Mouse (Mus musculus) lung, embryonic 15.5 days (tissue): ENCODE measurements at regions not wholly inside any gene's neighbourhood (a gene's known extent, or its start where the extent isn't known, plus 50 kb on each side); places are given as distances from the start of the nearest gene placed in this dataset.
A peak's percentile ranks its signal among the peaks of the same experiment; 100 is the strongest.

Source experiments
- ATAC-seq: fragments of 200-750 bp; cut with Nextera tagmentation; 2 replicates; pipeline ENCODE4 v1.8.0; 2017; ENCODE audit warnings: moderate number of reproducible peaks, borderline replicate concordance; ENCODE audit not compliant: low FRiP score, low TSS enrichment; ENCODE audit errors: extremely low read depth
- H3K27ac ChIP-seq: fragments of 300-500 bp; sonication (generic); 2 replicates; pipeline ENCODE4 v1.5.1; 2015; ENCODE audit warnings: moderate library complexity, mild to moderate bottlenecking, inconsistent platforms
- H3K27me3 ChIP-seq: fragments of 300-500 bp; sonication (generic); 2 replicates; pipeline ENCODE4 v1.6.1; 2015; ENCODE audit warnings: inconsistent platforms
- H3K36me3 ChIP-seq: fragments of 300-500 bp; sonication (generic); 2 replicates; pipeline ENCODE4 v1.6.1; 2015; ENCODE audit warnings: inconsistent platforms
- H3K4me1 ChIP-seq: fragments of 300-500 bp; sonication (generic); 2 replicates; pipeline ENCODE4 v1.6.1; 2015; ENCODE audit warnings: inconsistent platforms
- H3K4me2 ChIP-seq: fragments of 300-500 bp; sonication (generic); 2 replicates; pipeline ENCODE4 v1.6.1; 2015; ENCODE audit warnings: inconsistent platforms, mild to moderate bottlenecking, moderate library complexity
- H3K4me3 ChIP-seq: fragments of 300-500 bp; sonication (generic); 2 replicates; pipeline ENCODE4 v1.5.1; 2015; ENCODE audit warnings: mild to moderate bottlenecking, inconsistent platforms
- H3K9ac ChIP-seq: fragments of 300-500 bp; sonication (generic); 2 replicates; pipeline ENCODE4 v1.6.1; 2015; ENCODE audit warnings: inconsistent platforms
- H3K9me3 ChIP-seq: fragments of 300-500 bp; sonication (generic); 2 replicates; pipeline ENCODE4 v1.6.1; 2016; ENCODE audit warnings: inconsistent platforms
- WGBS: fragments of 180-500 bp; shearing (Covaris S2); methylation state at CpG from one replicate; pipeline ENCODE4 v1.1.7; 2015; 5-methylcytosine and 5-hydroxymethylcytosine counted together

GRCm38 (mm10) chr5:39935564-39935963 lies 180.3 kb upstream of the Hs3st1 start:
- no peak overlapping the region for H3K9ac ChIP-seq
- no peak overlapping the region for H3K27ac ChIP-seq
- no peaks in the 10 kb centered on the region for H3K36me3 ChIP-seq
- no peaks in the 10 kb centered on the region for H3K9me3 ChIP-seq
- H3K27me3 ChIP-seq = no peaks in the 10 kb centered on the region
- 71% methylated on average over 2 of the region's 2 CpGs for WGBS
- no peak overlapping the region for H3K4me3 ChIP-seq
- H3K4me2 ChIP-seq = no peak overlapping the region
- ATAC-seq = no peak
- no peaks in the 10 kb centered on the region for H3K4me1 ChIP-seq

- Histone ChIP-seq H3K4me1 (no peaks in the 10 kb centered on the region), H3K27me3 (no peaks in the 10 kb centered on the region), H3K9ac (no peak overlapping the region), H3K4me3 (no peak overlapping the region), H3K27ac (no peak overlapping the region), H3K4me2 (no peak overlapping the region), H3K36me3 (no peaks in the 10 kb centered on the region), H3K9me3 (no peaks in the 10 kb centered on the region)
- ATAC-seq = no peak
- WGBS = 78% methylated on average over 2 of the region's 2 CpGs
Measured at GRCm38 (mm10) chr5:39931890-39932289, 176.6 kb upstream of the Hs3st1 start.

- H3K9ac ChIP-seq = no peak overlapping the region
Measured at GRCm38 (mm10) chr5:39909369-39909768, 154.1 kb upstream of the Hs3st1 start.

GRCm38 (mm10) chr5:39871723-39872085 lies 116.4 kb upstream of the Hs3st1 start:
- no peak overlapping the region for H3K4me3 ChIP-seq
- WGBS = 71% methylated on average over 2 of the region's 2 CpGs
- H3K4me1 ChIP-seq = no peaks in the 10 kb centered on the region
- no peak for ATAC-seq
- no peak overlapping the region for H3K4me2 ChIP-seq
- H3K9ac ChIP-seq = no peak overlapping the region
- no peaks in the 10 kb centered on the region for H3K9me3 ChIP-seq
- no peaks in the 10 kb centered on the region for H3K36me3 ChIP-seq
- H3K27ac ChIP-seq = no peak overlapping the region
- H3K27me3 ChIP-seq = no peaks in the 10 kb centered on the region

More at GRCm38 (mm10) chr5:39909369-39909768, 154.1 kb upstream of the Hs3st1 start:
- Histone ChIP-seq H3K36me3 (no peaks in the 10 kb centered on the region), H3K4me1 (no peaks in the 10 kb centered on the region), H3K27ac (no peak overlapping the region), H3K4me2 (no peak overlapping the region), H3K9me3 (no peaks in the 10 kb centered on the region), H3K4me3 (no peak overlapping the region), H3K27me3 (no peaks in the 10 kb centered on the region)
- WGBS = 79% methylated on average over 1 of the region's 1 CpGs
- no peak for ATAC-seq

- no peaks in the 10 kb centered on the region for H3K27me3 ChIP-seq
- ATAC-seq = no peak
- WGBS = 57% methylated on average over 10 of the region's 10 CpGs
Measured at GRCm38 (mm10) chr5:39870835-39871722, 115.8 kb upstream of the Hs3st1 start.

GRCm38 (mm10) chr5:39857192-39857591 lies 101.9 kb upstream of the Hs3st1 start:
- no peak overlapping the region for H3K4me3 ChIP-seq
- H3K9ac ChIP-seq = no peak overlapping the region
- H3K36me3 ChIP-seq = no peaks in the 10 kb centered on the region
- no peaks in the 10 kb centered on the region for H3K27me3 ChIP-seq
- no peaks in the 10 kb centered on the region for H3K4me1 ChIP-seq
- no peak overlapping the region for H3K4me2 ChIP-seq
- no peak overlapping the region for H3K27ac ChIP-seq
- ATAC-seq = no peak
- WGBS = 60% methylated on average over 2 of the region's 2 CpGs
- H3K9me3 ChIP-seq = no peaks in the 10 kb centered on the region

More at GRCm38 (mm10) chr5:39870835-39871722, 115.8 kb upstream of the Hs3st1 start:
- H3K4me1 ChIP-seq = no peaks in the 10 kb centered on the region
- no peak overlapping the region for H3K9ac ChIP-seq
- H3K9me3 ChIP-seq = no peaks in the 10 kb centered on the region
- H3K36me3 ChIP-seq = no peaks in the 10 kb centered on the region
- H3K4me3 ChIP-seq = no peak overlapping the region
- no peak overlapping the region for H3K27ac ChIP-seq
- H3K4me2 ChIP-seq = no peak overlapping the region

- H3K4me1 ChIP-seq = no peaks in the 10 kb centered on the region
- H3K4me2 ChIP-seq = no peak overlapping the region
- ATAC-seq = no peak
- no peak overlapping the region for H3K9ac ChIP-seq
- no peak overlapping the region for H3K4me3 ChIP-seq
- H3K27ac ChIP-seq = no peak overlapping the region
- no peaks in the 10 kb centered on the region for H3K27me3 ChIP-seq
- H3K36me3 ChIP-seq = no peaks in the 10 kb centered on the region
- 38% methylated on average over 3 of the region's 3 CpGs for WGBS
- no peaks in the 10 kb centered on the region for H3K9me3 ChIP-seq
Measured at GRCm38 (mm10) chr5:39856616-39857156, 101.4 kb upstream of the Hs3st1 start.

- Histone ChIP-seq H3K4me3 (no peak overlapping the region), H3K9me3 (no peaks in the 10 kb centered on the region), H3K9ac (no peak overlapping the region), H3K36me3 (no peaks in the 10 kb centered on the region), H3K27me3 (no peaks in the 10 kb centered on the region), H3K4me1 (no peaks in the 10 kb centered on the region), H3K27ac (peak overlapping the region; percentile 18; the same call in 1 of the 2 replicates), H3K4me2 (no peak overlapping the region)
- ATAC-seq = no peak
- 59% methylated on average over 7 of the region's 7 CpGs for WGBS
Measured at GRCm38 (mm10) chr5:39855685-39856615, 100.7 kb upstream of the Hs3st1 start.

- H3K9me3 ChIP-seq = no peaks in the 10 kb centered on the region
- H3K4me1 ChIP-seq = no peaks in the 10 kb centered on the region
- H3K9ac ChIP-seq = no peak overlapping the region
- H3K36me3 ChIP-seq = no peaks in the 10 kb centered on the region
- WGBS = 48% methylated on average over 1 of the region's 1 CpGs
- no peak overlapping the region for H3K27ac ChIP-seq
- no peak for ATAC-seq
- H3K4me3 ChIP-seq = no peak overlapping the region
- H3K4me2 ChIP-seq = no peak overlapping the region
- no peaks in the 10 kb centered on the region for H3K27me3 ChIP-seq
Measured at GRCm38 (mm10) chr5:39847187-39847586, 91.9 kb upstream of the Hs3st1 start.

GRCm38 (mm10) chr5:39841186-39841585 lies 85.9 kb upstream of the Hs3st1 start:
- WGBS = 54% methylated on average over 3 of the region's 3 CpGs
- H3K27me3 ChIP-seq = no peaks in the 10 kb centered on the region
- H3K4me2 ChIP-seq = no peak overlapping the region
- H3K27ac ChIP-seq = no peak overlapping the region
- H3K9ac ChIP-seq = no peak overlapping the region
- no peak overlapping the region for H3K4me3 ChIP-seq
- H3K9me3 ChIP-seq = no peaks in the 10 kb centered on the region
- no peak for ATAC-seq
- H3K36me3 ChIP-seq = no peaks in the 10 kb centered on the region
- H3K4me1 ChIP-seq = no peaks in the 10 kb centered on the region

GRCm38 (mm10) chr5:39840576-39840975 lies 85.3 kb upstream of the Hs3st1 start:
- no peaks in the 10 kb centered on the region for H3K9me3 ChIP-seq
- H3K27ac ChIP-seq = no peak overlapping the region
- 83% methylated on average over 4 of the region's 4 CpGs for WGBS
- H3K4me1 ChIP-seq = no peaks in the 10 kb centered on the region
- H3K27me3 ChIP-seq = no peaks in the 10 kb centered on the region
- H3K9ac ChIP-seq = no peak overlapping the region
- no peaks in the 10 kb centered on the region for H3K36me3 ChIP-seq
- ATAC-seq = no peak
- H3K4me3 ChIP-seq = no peak overlapping the region
- H3K4me2 ChIP-seq = no peak overlapping the region

- 74% methylated on average over 4 of the region's 4 CpGs for WGBS
- Histone ChIP-seq H3K9ac (no peak overlapping the region), H3K36me3 (no peaks in the 10 kb centered on the region), H3K4me3 (no peak overlapping the region), H3K9me3 (no peaks in the 10 kb centered on the region), H3K4me1 (no peaks in the 10 kb centered on the region), H3K27ac (no peak overlapping the region), H3K27me3 (no peaks in the 10 kb centered on the region), H3K4me2 (no peak overlapping the region)
- no peak for ATAC-seq
Measured at GRCm38 (mm10) chr5:39832565-39832964, 77.3 kb upstream of the Hs3st1 start.
